Mouse (Mus musculus) kidney, postnatal 0 days (tissue): ENCODE results near the gene Clasp1. TPM values are rescaled to one million over a fixed set of nuclear protein-coding genes. Genes with fewer than 3 reads are reported as not detected.
A peak's percentile ranks its signal among the peaks of the same experiment; 100 is the strongest.

Source experiments
- ATAC-seq: fragments of 200-750 bp; cut with Nextera tagmentation; replicated peaks from 2 replicates; pipeline ENCODE4 v1.8.0; 2017; ENCODE audit warnings: low read depth, moderate number of reproducible peaks, moderate TSS enrichment, moderate library complexity; ENCODE audit not compliant: low FRiP score
- DNase-seq: peaks from one replicate; pipeline ENCODE4 v3.0.0-alpha.2; 2016; ENCODE audit warnings: low spot score
- H3K27ac ChIP-seq: fragments of 300-500 bp; sonication (generic); 2 replicates; pipeline ENCODE4 v1.5.1; 2014; ENCODE audit warnings: mild to moderate bottlenecking
- H3K27me3 ChIP-seq: fragments of 300-500 bp; sonication (generic); 2 replicates; pipeline ENCODE4 v1.6.1; 2014; ENCODE audit warnings: low read length, mixed read lengths; ENCODE audit not compliant: insufficient read depth
- H3K36me3 ChIP-seq: fragments of 300-500 bp; sonication (generic); 2 replicates; pipeline ENCODE4 v1.6.1; 2014; ENCODE audit warnings: low read length, mixed read lengths; ENCODE audit not compliant: insufficient read depth
- H3K4me1 ChIP-seq: fragments of 300-500 bp; sonication (generic); replicated peaks from 2 replicates; pipeline ENCODE4 v1.6.1; 2014; ENCODE audit warnings: antibody characterized with exemption, low read length, mixed read lengths; ENCODE audit not compliant: insufficient read depth
- H3K4me2 ChIP-seq: fragments of 300-500 bp; sonication (generic); 2 replicates; pipeline ENCODE4 v1.6.1; 2014; ENCODE audit warnings: mild to moderate bottlenecking, low read length, moderate library complexity, mixed read lengths
- H3K4me3 ChIP-seq: fragments of 300-500 bp; sonication (generic); replicated peaks from 2 replicates; pipeline ENCODE4 v1.5.1; 2014; ENCODE audit warnings: low read depth, low read length
- H3K9ac ChIP-seq: fragments of 300-500 bp; sonication (generic); 2 replicates; pipeline ENCODE4 v1.6.1; 2014; ENCODE audit warnings: low read depth, low read length
- H3K9me3 ChIP-seq: fragments of 300-500 bp; sonication (generic); replicated peaks from 2 replicates; pipeline ENCODE4 v1.6.1; 2016; ENCODE audit warnings: low read length, inconsistent platforms, mixed read lengths
- CTCF ChIP-seq: IDR thresholded peaks from 2 replicates; pipeline ENCODE4 v1.5.1; 2016; ENCODE audit warnings: antibody characterized with exemption, low read depth, mild to moderate bottlenecking, moderate library complexity
- WGBS: fragments of 180-500 bp; shearing (Covaris S2); extraction: QIAGEN DNeasy Blood & Tissue Kit; methylation state at CpG from one replicate; pipeline ENCODE4 v1.1.7; 2014; 5-methylcytosine and 5-hydroxymethylcytosine counted together
- polyA plus RNA-seq: library from polyadenylated mRNA; unstranded; fragments of >200 nt; fragmentation: Nextera tagmentation; extraction: Ambion mirVana; gene quantifications from 2 replicates; pipeline ENCODE4 v1.2.1, GENCODE M21; 2015

Gene Clasp1
- polyA plus RNA-seq, 1 experiment from 2014 or later: 16.5 TPM

DNA sequence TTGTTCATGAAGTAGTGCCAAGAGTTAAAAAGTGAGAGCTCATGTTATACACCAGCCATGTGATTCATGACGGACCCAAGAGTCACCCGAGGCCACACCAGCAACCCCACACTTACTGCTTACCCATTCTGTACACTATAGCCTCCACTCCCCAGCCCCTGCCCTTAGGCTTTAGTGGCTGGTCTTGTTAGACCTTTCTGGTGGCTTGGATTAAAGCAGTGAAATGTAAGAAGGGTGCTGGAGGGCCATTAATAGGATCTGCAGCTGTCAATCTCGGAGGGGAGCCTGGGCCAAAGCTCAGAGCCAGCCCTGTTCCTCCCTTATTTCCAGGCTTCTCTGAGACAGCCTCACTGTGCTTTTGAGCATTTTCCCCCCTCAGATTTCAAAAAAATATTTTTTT, 56.1 kb downstream of the Clasp1 start:
- Histone ChIP-seq H3K4me3 (no peak overlapping the region), H3K36me3 (no peaks in the 10 kb centered on the region), H3K9me3 (no peaks in the 10 kb centered on the region), H3K9ac (no peak overlapping the region), H3K27me3 (no peaks in the 10 kb centered on the region), H3K4me1 (no peaks in the 10 kb centered on the region), H3K27ac (peak overlapping the region; percentile 21; the same call in 1 of the 2 replicates), H3K4me2 (no peak overlapping the region)
- DNase-seq (no peak), ATAC-seq (no peak)
- WGBS: 28% methylated on average over 3 of the region's 3 CpGs
- TF ChIP-seq CTCF: no peak

DNA sequence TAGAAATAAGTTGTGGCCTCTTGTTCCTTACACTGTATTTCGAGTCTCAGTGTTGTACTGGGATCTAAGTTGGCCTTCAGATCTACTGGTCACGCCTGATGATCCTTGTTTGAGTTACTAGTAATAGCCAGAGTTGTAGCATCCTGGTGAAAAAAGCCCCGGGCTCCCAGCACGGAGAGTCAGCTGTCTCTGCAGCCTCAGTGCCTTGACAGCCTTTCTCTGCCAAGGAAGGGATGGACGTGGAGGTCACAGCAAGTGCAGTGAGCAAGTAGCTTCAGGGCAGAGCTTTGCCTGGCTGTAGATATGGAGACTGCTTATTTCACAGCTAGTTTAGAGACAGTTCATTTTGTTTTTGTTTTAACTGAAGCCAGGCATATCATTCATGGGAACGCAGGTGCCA, 56.6 kb downstream of the Clasp1 start:
- Histone ChIP-seq H3K4me1 (no peaks in the 10 kb centered on the region), H3K27me3 (no peaks in the 10 kb centered on the region), H3K4me3 (no peak overlapping the region), H3K4me2 (no peak overlapping the region), H3K27ac (peak overlapping the region; percentile 21; the same call in 1 of the 2 replicates), H3K9ac (no peak overlapping the region), H3K9me3 (no peaks in the 10 kb centered on the region), H3K36me3 (no peaks in the 10 kb centered on the region)
- no peak for DNase-seq
- WGBS: 58% methylated on average over 6 of the region's 6 CpGs
- no peak for ATAC-seq
- TF ChIP-seq CTCF: no peak

GRCm38 (mm10) chr1:118446006-118446405, 57.1 kb downstream of the Clasp1 start:
- H3K4me2 ChIP-seq: no peak overlapping the region
- no peak for DNase-seq
- no peak overlapping the region for H3K27ac ChIP-seq
- H3K9ac ChIP-seq: no peak overlapping the region
- H3K36me3 ChIP-seq: no peaks in the 10 kb centered on the region
- no peaks in the 10 kb centered on the region for H3K9me3 ChIP-seq
- WGBS: 71% methylated on average over 3 of the region's 3 CpGs
- no peak for ATAC-seq
- H3K4me3 ChIP-seq: no peak overlapping the region
- no peaks in the 10 kb centered on the region for H3K27me3 ChIP-seq
- no peak for TF ChIP-seq CTCF
- no peaks in the 10 kb centered on the region for H3K4me1 ChIP-seq

DNA sequence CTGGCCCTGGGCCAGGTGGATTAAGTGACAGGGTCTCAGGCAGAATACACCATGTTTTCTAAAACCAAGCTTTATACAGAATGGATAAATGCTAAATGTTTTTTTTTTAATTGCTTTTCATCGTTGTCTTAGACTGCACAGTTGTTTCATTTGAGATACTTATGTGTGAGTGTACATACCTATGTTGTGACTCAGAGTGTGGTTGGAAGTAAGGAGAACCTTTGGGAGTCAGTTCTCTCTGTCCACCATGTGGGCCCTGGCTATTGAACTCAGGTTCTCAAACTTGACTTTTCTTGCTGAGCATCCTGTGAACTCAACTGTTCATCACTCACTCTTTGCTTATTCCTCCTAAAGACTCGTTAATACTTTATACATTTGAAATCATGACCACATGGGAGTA, 58.3 kb downstream of the Clasp1 start:
- Histone ChIP-seq H3K9ac (no peak overlapping the region), H3K4me1 (no peaks in the 10 kb centered on the region), H3K27ac (no peak overlapping the region), H3K27me3 (no peaks in the 10 kb centered on the region), H3K9me3 (no peaks in the 10 kb centered on the region), H3K4me3 (no peak overlapping the region), H3K36me3 (no peaks in the 10 kb centered on the region), H3K4me2 (no peak overlapping the region)
- ATAC-seq (no peak), DNase-seq (no peak)
- 89% methylated on average over 2 of the region's 2 CpGs for WGBS
- TF ChIP-seq CTCF: no peak

- H3K4me1 ChIP-seq: no peaks in the 10 kb centered on the region
- no peak overlapping the region for H3K4me2 ChIP-seq
- H3K27ac ChIP-seq: no peak overlapping the region
- ATAC-seq (no peak), DNase-seq (no peak)
- no peak overlapping the region for H3K4me3 ChIP-seq
- H3K9ac ChIP-seq: no peak overlapping the region
- no peak for TF ChIP-seq CTCF
- 94% methylated on average over 1 of the region's 1 CpGs for WGBS
- H3K9me3 ChIP-seq: no peaks in the 10 kb centered on the region
- H3K36me3 ChIP-seq: no peaks in the 10 kb centered on the region
- no peaks in the 10 kb centered on the region for H3K27me3 ChIP-seq
These were observed 59.4 kb downstream of the Clasp1 start for GRCm38 (mm10) chr1:118448214-118448613.

GRCm38 (mm10) chr1:118450891-118451450, 62.1 kb downstream of the Clasp1 start:
- ATAC-seq (no peak), DNase-seq (no peak)
- no peak overlapping the region for H3K4me2 ChIP-seq
- H3K9me3 ChIP-seq: no peaks in the 10 kb centered on the region
- no peak overlapping the region for H3K4me3 ChIP-seq
- WGBS: 89% methylated on average over 3 of the region's 3 CpGs
- H3K4me1 ChIP-seq: no peaks in the 10 kb centered on the region
- H3K27ac ChIP-seq: no peak overlapping the region
- no peaks in the 10 kb centered on the region for H3K36me3 ChIP-seq
- TF ChIP-seq CTCF: no peak
- H3K9ac ChIP-seq: no peak overlapping the region
- H3K27me3 ChIP-seq: no peaks in the 10 kb centered on the region

- no peak overlapping the region for H3K4me2 ChIP-seq
- no peak for TF ChIP-seq CTCF
- WGBS: 89% methylated on average over 4 of the region's 4 CpGs
- peaks cover 9% of the 10 kb centered on the region; the same call in 1 of the 2 replicates for H3K4me1 ChIP-seq
- no peaks in the 10 kb centered on the region for H3K27me3 ChIP-seq
- DNase-seq: no peak
- no peak for ATAC-seq
- H3K9me3 ChIP-seq: no peaks in the 10 kb centered on the region
- no peak overlapping the region for H3K27ac ChIP-seq
- no peak overlapping the region for H3K4me3 ChIP-seq
- H3K9ac ChIP-seq: no peak overlapping the region
- H3K36me3 ChIP-seq: no peaks in the 10 kb centered on the region
These were observed 64.7 kb downstream of the Clasp1 start for GRCm38 (mm10) chr1:118453577-118453976.
